Mouse (Mus musculus) layer of hippocampus, postnatal 10 days (tissue): ENCODE measurements around the gene Opcml. TPM values are rescaled to one million over a fixed set of nuclear protein-coding genes. Genes with fewer than 3 reads are reported as not detected.
A peak's percentile ranks its signal among the peaks of the same experiment; 100 is the strongest.

Source experiments
- DNase-seq, 2 experiments: peaks; one replicate each; pipeline ENCODE4 v3.0.0; 2021; ENCODE audit warnings: low spot score in 2 of 2
- total RNA-seq, 2 experiments: library from RNA; stranded (reverse); gene quantifications; 2 replicates each; pipeline ENCODE4 v1.2.3; 2021

Opcml gene
- total RNA-seq, 2 experiments from 2014 or later, result 363 to 385 TPM

- DNase-seq, result no peak
Measured at GRCm38 (mm10) chr9:28226570-28226951, 436.0 kb downstream of the Opcml start.

GRCm38 (mm10) chr9:28238450-28238849 is 447.9 kb downstream of the Opcml start:
- DNase-seq, result no peak

- peak; percentile 32 to 33 for DNase-seq
Measured at GRCm38 (mm10) chr9:28247742-28248503, 457.3 kb downstream of the Opcml start.

DNA sequence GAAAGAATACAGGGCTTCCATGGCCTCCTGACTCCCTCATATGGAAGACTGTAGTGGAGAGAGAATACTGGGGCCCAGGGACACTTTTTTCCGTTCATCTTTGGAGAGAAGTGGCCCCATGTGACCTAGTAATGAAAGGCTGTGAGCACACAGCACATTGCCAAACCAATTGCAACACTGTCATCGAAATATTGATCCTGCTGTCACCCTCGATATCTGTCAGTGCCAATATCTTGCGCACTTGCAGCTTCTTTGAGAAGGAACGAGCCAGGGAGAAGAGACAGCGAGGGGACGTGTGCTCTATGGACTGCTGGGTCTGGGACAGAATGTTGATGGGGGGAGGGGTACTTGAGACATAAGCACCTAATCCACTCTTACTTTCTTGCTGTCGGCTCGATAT is 460.8 kb downstream of the Opcml start:
- no peak for DNase-seq

DNA sequence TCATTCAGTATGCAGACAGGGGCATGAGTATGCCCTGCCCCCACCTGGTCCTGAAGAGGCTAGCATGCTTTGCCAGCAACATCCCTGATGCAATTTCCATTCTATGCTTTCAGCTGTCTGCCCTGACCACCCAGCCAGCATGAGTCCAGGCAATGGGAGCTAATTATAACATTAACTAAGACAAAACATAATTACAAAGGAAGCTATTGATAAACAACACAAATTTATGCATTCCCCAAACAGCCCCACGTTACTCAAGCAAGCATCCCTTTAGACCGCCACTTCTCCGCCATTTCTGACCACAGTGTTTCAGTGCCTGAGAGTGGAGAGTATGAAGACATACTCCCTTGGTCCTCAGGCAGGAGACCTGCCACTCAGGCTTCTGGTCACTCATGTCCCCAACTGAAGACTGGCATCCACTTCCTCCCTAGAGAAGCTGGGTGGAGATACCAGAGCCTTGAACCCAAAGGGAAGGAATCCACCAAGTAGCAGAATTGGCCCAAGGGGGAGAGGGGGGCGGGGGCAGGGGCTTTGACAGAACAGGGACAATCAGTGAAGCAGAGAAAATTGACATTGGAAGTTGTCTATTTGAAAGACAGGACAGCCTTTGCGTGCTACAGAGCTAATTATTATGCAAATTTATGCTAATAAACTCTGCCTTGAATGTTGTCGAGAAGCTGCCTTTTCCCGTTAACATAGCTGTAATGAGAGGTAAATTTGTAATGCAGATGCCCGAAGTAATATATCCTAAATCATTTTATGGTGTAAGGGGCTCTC is 464.7 kb downstream of the Opcml start:
- no peak for DNase-seq

GRCm38 (mm10) chr9:28255905-28256268 is 465.3 kb downstream of the Opcml start:
- no peak for DNase-seq

GRCm38 (mm10) chr9:28261078-28261753 is 470.6 kb downstream of the Opcml start:
- peak; percentile 86 to 87 for DNase-seq

- DNase-seq, result no peak
Measured at GRCm38 (mm10) chr9:28262021-28262420, 471.4 kb downstream of the Opcml start.

GRCm38 (mm10) chr9:28262896-28263295 is 472.3 kb downstream of the Opcml start:
- no peak for DNase-seq

DNA sequence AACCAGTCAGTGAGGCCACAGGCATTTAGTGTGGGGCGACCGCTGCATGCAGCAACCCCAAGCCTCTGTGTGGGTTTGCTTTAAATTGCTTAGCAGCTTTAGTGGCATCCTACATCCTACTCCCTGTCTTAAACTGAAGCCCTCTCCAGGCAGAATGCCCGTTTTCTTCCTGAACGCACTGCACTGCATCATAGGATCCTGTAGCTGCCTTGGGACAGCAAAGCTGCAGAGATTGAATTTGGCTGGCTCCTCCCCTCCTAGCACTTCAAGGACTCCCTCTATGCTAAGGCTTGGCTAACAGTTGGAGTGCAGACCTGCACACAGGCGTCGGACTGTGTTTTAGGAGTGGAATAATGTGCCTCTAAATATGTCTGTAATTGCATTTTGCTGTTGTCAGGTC is 474.2 kb downstream of the Opcml start:
- DNase-seq, result no peak

DNA sequence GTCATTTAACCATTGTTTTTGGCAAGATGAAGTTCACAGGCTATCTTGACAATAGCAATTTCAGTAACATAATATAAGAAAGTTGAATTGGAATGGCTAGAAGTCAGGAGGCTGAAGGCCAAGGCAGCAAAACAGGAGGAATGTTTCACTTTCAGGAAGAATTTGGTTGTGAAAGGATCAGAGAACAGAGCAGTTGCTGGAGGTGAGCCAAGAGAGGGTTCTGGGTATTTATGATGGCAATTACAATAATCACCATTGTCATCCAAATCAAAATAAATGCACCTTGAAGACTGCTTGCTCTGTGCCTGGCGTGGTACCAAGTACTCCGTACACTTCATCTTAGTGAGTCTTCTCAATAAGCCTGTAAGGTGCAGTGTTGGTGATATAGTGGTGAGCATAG is 483.2 kb downstream of the Opcml start:
- DNase-seq, result no peak

- no peak for DNase-seq
Measured at GRCm38 (mm10) chr9:28278555-28278954, 488.0 kb downstream of the Opcml start.

DNA sequence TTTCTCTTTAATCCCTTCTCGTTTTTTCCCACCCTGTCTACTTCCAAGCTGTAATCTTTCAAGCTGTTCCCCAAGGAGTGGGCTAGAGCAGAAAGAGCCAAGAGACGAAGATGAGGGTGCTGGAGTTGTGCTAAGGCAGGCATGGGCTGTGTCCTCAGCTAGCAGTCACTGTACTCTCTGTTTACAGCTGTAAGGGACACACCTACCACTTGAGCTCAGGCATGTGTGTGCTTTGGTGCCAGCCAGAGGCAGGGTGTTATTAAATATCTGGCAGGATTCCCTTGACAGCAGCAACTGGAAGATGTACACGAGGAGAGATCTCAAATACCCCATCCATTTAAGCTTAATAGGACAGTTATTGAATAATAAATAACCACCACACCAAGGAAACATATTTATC is 490.4 kb downstream of the Opcml start:
- no peak for DNase-seq

DNA sequence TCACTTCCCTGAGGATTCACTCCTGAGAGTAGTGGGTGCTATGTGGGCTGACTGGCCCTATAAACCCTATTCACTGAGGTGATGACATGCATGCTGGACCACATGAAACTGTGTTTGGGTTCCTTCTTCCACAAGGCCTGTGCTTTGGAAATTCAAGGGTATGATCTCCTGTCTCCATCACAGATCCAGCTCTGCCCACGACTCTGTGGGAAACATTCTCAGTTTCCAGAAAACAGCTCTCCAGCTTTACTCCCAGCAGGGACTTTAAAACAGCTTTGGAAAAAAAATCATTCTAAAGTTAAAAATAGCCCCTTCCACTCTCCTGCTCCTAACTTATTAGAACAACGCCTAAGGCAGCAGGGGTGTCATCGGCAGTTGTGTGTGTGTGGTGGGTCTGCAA is 491.0 kb downstream of the Opcml start:
- DNase-seq, result no peak

- no peak for DNase-seq
Measured at GRCm38 (mm10) chr9:28285016-28285415, 494.4 kb downstream of the Opcml start.

- no peak for DNase-seq
Measured at GRCm38 (mm10) chr9:28286384-28286783, 495.8 kb downstream of the Opcml start.

DNA sequence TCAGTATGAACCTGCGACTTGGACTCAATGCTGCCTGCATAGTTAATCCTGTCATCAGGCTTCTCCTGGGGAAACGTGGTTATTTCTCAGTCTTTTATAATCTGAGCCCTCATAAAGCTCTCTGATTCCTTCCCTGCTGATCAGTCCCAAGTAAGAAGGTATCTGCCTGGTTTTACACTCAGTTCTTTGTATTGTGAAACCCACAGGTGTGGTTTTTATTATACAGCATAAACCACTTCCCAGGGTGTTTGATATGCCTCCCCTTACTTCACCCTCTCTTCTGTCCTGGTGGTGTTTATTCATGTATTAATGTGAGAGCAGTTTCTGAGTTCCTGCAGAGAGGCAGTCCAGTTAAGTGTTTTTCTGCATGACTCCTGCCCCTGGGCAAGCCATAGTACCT is 496.9 kb downstream of the Opcml start:
- DNase-seq, result no peak

GRCm38 (mm10) chr9:28289696-28290330 is 499.2 kb downstream of the Opcml start:
- no peak for DNase-seq

- no peak for DNase-seq
Measured at GRCm38 (mm10) chr9:28303659-28304058, 513.1 kb downstream of the Opcml start.

DNA sequence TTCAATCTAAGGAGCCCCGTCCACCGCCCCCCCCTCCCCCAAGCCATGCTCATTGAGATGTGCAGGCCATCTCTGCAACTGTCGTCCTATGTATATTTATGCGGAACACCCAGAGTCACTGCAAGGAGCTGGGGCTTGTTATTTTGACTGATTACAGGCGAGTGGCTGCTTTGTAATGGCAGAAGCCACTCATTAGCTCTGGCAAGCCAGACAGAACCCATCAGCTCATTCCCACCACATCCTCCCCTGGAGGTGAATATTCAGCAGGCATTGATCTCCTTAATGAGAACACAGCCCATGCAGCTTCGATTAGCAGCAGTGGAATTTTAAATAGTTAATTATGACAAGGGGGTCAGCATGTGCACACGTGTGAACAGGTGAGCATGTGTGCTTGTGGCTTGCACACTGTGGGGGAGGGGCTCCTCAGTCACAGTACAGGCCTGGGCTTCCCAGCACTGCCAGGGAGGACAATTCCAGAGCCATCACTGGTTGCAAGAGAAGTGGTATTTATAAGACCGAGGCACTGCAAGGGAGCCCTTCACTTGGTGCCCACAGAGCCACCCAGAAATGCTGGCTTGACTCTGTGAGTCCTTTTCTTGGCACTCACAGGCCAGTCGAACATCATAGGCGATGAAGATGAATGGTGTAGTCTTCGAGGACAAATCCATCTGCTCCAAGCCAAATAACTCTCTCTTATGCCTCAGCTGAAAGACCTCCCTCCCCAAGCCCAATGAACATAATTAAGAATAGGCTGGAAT is 516.0 kb downstream of the Opcml start:
- DNase-seq, result no peak

- DNase-seq, result no peak
Measured at GRCm38 (mm10) chr9:28307122-28307430, 516.5 kb downstream of the Opcml start.
